Comparison of ENCODE assay signal across 9 mouse cellular contexts in the genomic region with DNA sequence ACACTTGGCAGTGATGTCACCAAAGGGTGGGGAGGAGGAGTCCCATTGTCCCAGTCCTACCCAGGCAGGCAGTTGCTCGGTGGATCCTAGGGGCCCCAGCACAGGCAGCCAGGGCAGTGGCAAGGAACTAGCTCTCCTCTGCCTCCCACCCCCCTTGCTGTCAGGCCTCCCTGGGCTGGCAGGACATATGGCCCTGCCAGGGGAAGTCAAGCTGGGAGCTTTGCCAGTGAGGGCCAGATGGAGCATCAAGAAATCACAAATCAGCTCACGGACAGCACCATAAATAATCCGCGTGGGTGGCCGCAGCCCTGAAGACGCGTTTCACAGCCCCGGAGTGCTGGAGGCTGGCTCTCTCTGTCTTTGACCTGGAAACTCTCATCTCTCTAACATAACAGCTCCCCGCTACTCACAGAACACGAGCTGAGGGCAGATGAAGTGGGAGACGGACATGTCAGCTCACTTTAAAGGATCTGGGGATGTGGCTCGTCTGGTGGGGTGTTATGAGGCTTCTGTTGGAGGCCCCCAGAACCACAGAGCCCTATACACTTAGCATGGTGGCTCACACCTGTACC. TPM values are rescaled to one million over a fixed set of nuclear protein-coding genes. Genes with fewer than 3 reads are reported as not detected.
A peak's percentile ranks its signal among the peaks of the same experiment; 100 is the strongest.
DNase-seq lines count a peak whose midpoint lies in the region; ATAC-seq and TF ChIP-seq lines count a peak whose summit lies in the region.
"Had no signal": no experiment of that assay in that cellular context is flagged by ENCODE, and none has a peak within 500 bp of the region (broad histone marks: within the 10 kb centered on the region; RNA-seq: fewer than 3 reads in every experiment).

No protein-coding gene starts in this region.

- H3K9ac ChIP-seq in lung, postnatal 0 days (replicated peaks; ENCODE audit: low read depth): no peak overlapping the region
- peak overlapping the region; percentile 21; the same call in 1 of the 2 replicates for H3K9ac ChIP-seq in heart, embryonic 16.5 days (ENCODE audit: low read length)

- WGBS in lung, postnatal 0 days: 10% methylated on average over 12 of the region's 12 CpGs
- 14% methylated on average over 12 of the region's 12 CpGs for WGBS in heart, embryonic 16.5 days

- peak; percentile 36 for DNase-seq in lung, postnatal 0 days (ENCODE audit: low spot score)
- DNase-seq in lung, postnatal 25 days (ENCODE audit: low spot score): no peak
- peak; percentile 81 for DNase-seq in left cerebral cortex, adult 11 months (ENCODE audit: low spot score)
- DNase-seq in thymus, postnatal 4 days: no peak

- H3ac ChIP-seq in myocyte (ENCODE audit: control insufficient read depth, insufficient read length): no peak overlapping the region

- no peaks in the 10 kb centered on the region for H3K79me2 ChIP-seq in myocyte (ENCODE audit: control insufficient read depth, insufficient read depth)

- ATAC-seq in lung, postnatal 0 days: peak; percentile 55
- ATAC-seq in heart, embryonic 16.5 days (replicated peaks; ENCODE audit: extremely low read depth, insufficient read depth, low FRiP score): peak; percentile 46; the same call in 1 of the 2 replicates
- ATAC-seq in CD4-positive, CD25-positive, alpha-beta regulatory T cell, adult 4 months: no peak

- H3K4me1 ChIP-seq in lung, postnatal 0 days (ENCODE audit: insufficient read depth, low read depth, low read length): no peaks in the 10 kb centered on the region
- peaks cover 2% of the 10 kb centered on the region; the same call in 1 of the 2 replicates for H3K4me1 ChIP-seq in cortical plate, adult 2 months (ENCODE audit: control insufficient read depth, insufficient read depth, low read length)
- H3K4me1 ChIP-seq in heart, embryonic 16.5 days (ENCODE audit: control insufficient read depth, insufficient read depth, low read length): peaks cover 5% of the 10 kb centered on the region; the same call in 1 of the 2 replicates

- no peak overlapping the region for H3K27ac ChIP-seq in lung, postnatal 0 days (ENCODE audit: low read length)
- H3K27ac ChIP-seq in cortical plate, adult 2 months (ENCODE audit: insufficient read depth, low read length): peak overlapping the region; percentile 40
- H3K27ac ChIP-seq in heart, embryonic 16.5 days (ENCODE audit: low read length): no peak overlapping the region
- H3K27ac ChIP-seq: macrophage had no signal

- no peaks in the 10 kb centered on the region for H3K36me3 ChIP-seq in lung, postnatal 0 days (ENCODE audit: insufficient read depth, low read length)
- no peaks in the 10 kb centered on the region for H3K36me3 ChIP-seq in heart, embryonic 16.5 days (ENCODE audit: control insufficient read depth, insufficient read depth)
- H3K36me3 ChIP-seq in myocyte (ENCODE audit: control insufficient read depth, insufficient read depth): no peaks in the 10 kb centered on the region

- H3K4me2 ChIP-seq in lung, postnatal 0 days (replicated peaks; ENCODE audit: low read depth, low read length): peak overlapping the region; percentile 14; the same call in 1 of the 2 replicates
- peak overlapping the region; percentile 26 for H3K4me2 ChIP-seq in heart, embryonic 16.5 days (ENCODE audit: low read depth, low read length)
- H3K4me2 ChIP-seq in myocyte (ENCODE audit: low read depth): peak overlapping the region; percentile 60

- no peak for TF ChIP-seq EP300 in lung, postnatal 0 days (IDR thresholded peaks at IDR 0.05)

- no peak for TF ChIP-seq CTCF in lung, postnatal 0 days (IDR thresholded peaks at IDR 0.05)
- no peak for TF ChIP-seq CTCF in cortical plate, adult 2 months (IDR thresholded peaks at IDR 0.05; ENCODE audit: extremely low read depth, insufficient read depth, low read length)

- H3K27me3 ChIP-seq in lung, postnatal 0 days (replicated peaks; ENCODE audit: insufficient read depth, low read length): no peaks in the 10 kb centered on the region
- no peaks in the 10 kb centered on the region for H3K27me3 ChIP-seq in heart, embryonic 16.5 days (ENCODE audit: control insufficient read depth, insufficient read depth, low read length)
- H3K27me3 ChIP-seq in myocyte (ENCODE audit: control insufficient read depth, insufficient read depth, insufficient read length): no peaks in the 10 kb centered on the region

- TF ChIP-seq POLR2A in cortical plate, adult 2 months (IDR thresholded peaks at IDR 0.05; ENCODE audit: extremely low read depth, insufficient read depth, low read length): no peak
- TF ChIP-seq POLR2A in myocyte (IDR thresholded peaks at IDR 0.05; ENCODE audit: insufficient read length, low read depth): peak; percentile 21

- H3K9me3 ChIP-seq in lung, postnatal 0 days (ENCODE audit: low read length): no peaks in the 10 kb centered on the region
- no peaks in the 10 kb centered on the region for H3K9me3 ChIP-seq in heart, embryonic 16.5 days (replicated peaks; ENCODE audit: control insufficient read depth, low read length)

- no peak overlapping the region for H3K4me3 ChIP-seq in lung, postnatal 0 days (ENCODE audit: low read depth, low read length)
- H3K4me3 ChIP-seq in cortical plate, adult 2 months (ENCODE audit: insufficient read depth, low read length): no peak overlapping the region
- no peak overlapping the region for H3K4me3 ChIP-seq in heart, embryonic 16.5 days (ENCODE audit: low read length)
- H3K4me3 ChIP-seq in myocyte: no peak overlapping the region

TF ChIP-seq in myocyte, 11 proteins besides CTCF, POLR2A, EP300 and RAD21:
- TF ChIP-seq SRF (IDR thresholded peaks at IDR 0.05; ENCODE audit: control insufficient read depth, insufficient read length, low read depth) (no peak), MYOD1 (IDR thresholded peaks at IDR 0.05; ENCODE audit: control insufficient read depth in 1 of 3, insufficient read length in 2 of 3, low read depth in 2 of 3) (peak in 1 of 3 experiments; percentile 43)

RNA-seq across cellular contexts. Expression of gene Rps10, which starts 6.1 kb away (rescaled TPM):
- polyA plus RNA-seq in lung, postnatal 0 days (2015; fragmentation: Nextera tagmentation; extraction: Ambion mirVana): 627 and 659 TPM in 2 replicates
- 525 and 561 TPM in 2 replicates for polyA plus RNA-seq in cortical plate, adult 2 months (2012; rRNA removed)
- 511 and 514 TPM in 2 replicates for polyA plus RNA-seq in heart, embryonic 16.5 days (2015; fragmentation: Nextera tagmentation; extraction: Ambion mirVana)
- 3,606 TPM for polyA plus RNA-seq in myocyte (2012; fragmentation: generic; extraction: Trizol)
- 1,000 to 10,000 TPM; 1,603 to 1,674 TPM for polyA plus RNA-seq in CD4-positive, CD25-positive, alpha-beta regulatory T cell, adult 4 months (2017; shearing (Covaris generic))

RNA-seq across cellular contexts. Expression of gene RPS10-NUDT3, which starts 7.6 kb away (rescaled TPM):
- not detected in 2 replicates for polyA plus RNA-seq in lung, postnatal 0 days (2015; fragmentation: Nextera tagmentation; extraction: Ambion mirVana)
- 0.15 and 0.47 TPM in 2 replicates for polyA plus RNA-seq in cortical plate, adult 2 months (2012; rRNA removed)
- polyA plus RNA-seq in heart, embryonic 16.5 days (2015; fragmentation: Nextera tagmentation; extraction: Ambion mirVana): not detected in 2 replicates
- not detected for polyA plus RNA-seq in myocyte (2012; fragmentation: generic; extraction: Trizol)
- polyA plus RNA-seq in CD4-positive, CD25-positive, alpha-beta regulatory T cell, adult 4 months (2017; shearing (Covaris generic)): not detected
- polyA plus RNA-seq: macrophage had no signal

RNA-seq across cellular contexts. Expression of gene Pacsin1, which starts 12.7 kb away (rescaled TPM):
- 0.45 and 0.70 TPM in 2 replicates for polyA plus RNA-seq in lung, postnatal 0 days (2015; fragmentation: Nextera tagmentation; extraction: Ambion mirVana)
- 254 and 258 TPM in 2 replicates for polyA plus RNA-seq in cortical plate, adult 2 months (2012; rRNA removed)
- polyA plus RNA-seq in heart, embryonic 16.5 days (2015; fragmentation: Nextera tagmentation; extraction: Ambion mirVana): 0.55 and 0.76 TPM in 2 replicates
- 3.0 TPM for polyA plus RNA-seq in myocyte (2012; fragmentation: generic; extraction: Trizol)
- 10 to 100 TPM; 36.5 to 37.2 TPM for polyA plus RNA-seq in CD4-positive, CD25-positive, alpha-beta regulatory T cell, adult 4 months (2017; shearing (Covaris generic))

RNA-seq across cellular contexts. Expression of gene Nudt3, which starts 19.3 kb away (rescaled TPM):
- polyA plus RNA-seq in lung, postnatal 0 days (2015; fragmentation: Nextera tagmentation; extraction: Ambion mirVana): 47.6 and 54.1 TPM in 2 replicates
- polyA plus RNA-seq in cortical plate, adult 2 months (2012; rRNA removed): 371 and 398 TPM in 2 replicates
- 162 and 176 TPM in 2 replicates for polyA plus RNA-seq in heart, embryonic 16.5 days (2015; fragmentation: Nextera tagmentation; extraction: Ambion mirVana)
- polyA plus RNA-seq in myocyte (2012; fragmentation: generic; extraction: Trizol): 142 TPM
- 10 to 100 TPM; 14.5 to 27.5 TPM for polyA plus RNA-seq in CD4-positive, CD25-positive, alpha-beta regulatory T cell, adult 4 months (2017; shearing (Covaris generic))

Comparison
In these comparisons a context has a peak if more than half of its experiments do, and no peak if none do; other contexts are left out.
1. DNase-seq: peak in lung, postnatal 0 days (single experiment) and left cerebral cortex, adult 11 months (single experiment); none in lung, postnatal 25 days (single experiment) and thymus, postnatal 4 days (single experiment).
2. Peak in every context shown above with its lines, with median percentiles within 50 percentile points of each other: H3K4me2 ChIP-seq.